Mouse (Mus musculus): ENCODE data around the gene Slc13a2.

Slc13a2 gene

DNA sequence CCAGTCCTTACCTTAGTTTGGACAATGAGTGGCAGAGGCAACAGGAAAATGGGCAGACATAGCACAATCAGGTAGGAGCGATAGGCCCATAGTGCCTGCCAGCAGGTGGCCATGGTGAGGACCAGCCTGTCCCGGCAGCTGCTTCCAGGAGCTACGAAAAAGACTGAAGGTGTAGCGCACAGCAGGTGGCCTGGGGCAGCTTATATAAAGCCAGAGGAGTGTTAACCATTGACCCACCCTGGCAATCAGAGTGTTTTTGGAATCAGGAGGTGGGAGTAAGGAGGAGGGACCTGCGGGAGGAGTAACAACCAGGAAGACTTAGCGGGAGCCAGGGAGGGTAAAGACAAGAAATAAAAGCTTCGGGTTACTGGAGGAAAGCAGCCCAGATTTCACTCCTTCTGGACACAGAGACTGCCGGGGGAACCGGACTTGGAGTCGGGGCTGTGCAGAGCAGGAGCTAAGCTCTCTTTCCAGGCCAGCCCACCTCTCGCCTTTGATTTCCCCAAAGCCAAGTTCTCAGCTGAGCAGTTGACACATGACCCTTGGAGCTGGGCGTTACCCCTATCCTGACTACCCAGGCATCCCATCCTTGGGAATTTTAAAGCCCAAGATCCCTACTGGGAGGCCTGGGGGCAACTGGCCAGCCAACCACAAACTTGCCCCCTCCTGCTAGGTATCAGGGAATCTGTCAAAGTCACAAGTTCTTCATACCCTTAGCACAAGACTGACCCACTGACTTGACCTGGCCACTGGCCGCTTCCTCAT is at the start of gene Slc13a2:
TSS of gene Slc13a2 (minus strand) at position 163 of the 765 bp plus-strand sequence.
- no peak for DNase-seq (ENCODE audit: low read depth, low spot score)

DNA sequence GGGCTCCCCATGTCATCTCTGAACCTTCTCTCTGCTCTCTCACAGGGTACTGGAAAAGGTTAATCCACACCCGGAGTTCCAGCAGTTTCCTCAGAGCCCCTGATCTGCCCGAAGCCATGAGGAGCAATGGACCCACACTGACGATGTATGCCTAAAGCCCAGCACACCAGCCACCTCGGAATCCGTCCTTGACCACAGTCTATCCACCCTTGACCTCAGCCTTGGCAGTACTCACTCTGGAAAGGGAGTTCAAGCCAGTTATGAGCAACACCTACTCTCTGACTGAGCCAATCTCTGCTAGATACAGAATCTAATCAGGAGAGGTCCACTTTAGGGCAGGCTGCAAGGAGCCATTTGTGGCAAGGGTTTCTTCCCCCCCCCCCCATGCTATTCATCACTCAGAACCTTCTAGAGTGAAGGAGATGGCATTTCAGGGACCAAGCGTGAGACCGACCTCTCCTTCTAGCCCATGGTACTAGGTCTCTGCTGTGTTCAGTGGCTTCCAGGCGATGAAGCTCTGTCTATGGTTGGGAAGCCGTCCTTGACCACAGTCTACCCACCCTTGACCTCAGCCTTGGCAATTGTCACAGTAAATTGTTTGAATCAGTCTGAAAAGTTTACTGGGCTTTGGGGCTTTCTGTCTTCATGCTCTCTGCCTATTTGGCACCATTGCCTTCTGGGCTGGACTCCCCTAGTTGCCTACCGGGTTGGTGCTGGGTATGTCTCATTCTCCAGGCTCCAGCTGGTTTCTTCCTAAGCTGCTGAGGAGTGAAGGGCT is 49.5 kb upstream of the Slc13a2 start:
- no peak for DNase-seq (ENCODE audit: low read depth, low spot score)

DNA sequence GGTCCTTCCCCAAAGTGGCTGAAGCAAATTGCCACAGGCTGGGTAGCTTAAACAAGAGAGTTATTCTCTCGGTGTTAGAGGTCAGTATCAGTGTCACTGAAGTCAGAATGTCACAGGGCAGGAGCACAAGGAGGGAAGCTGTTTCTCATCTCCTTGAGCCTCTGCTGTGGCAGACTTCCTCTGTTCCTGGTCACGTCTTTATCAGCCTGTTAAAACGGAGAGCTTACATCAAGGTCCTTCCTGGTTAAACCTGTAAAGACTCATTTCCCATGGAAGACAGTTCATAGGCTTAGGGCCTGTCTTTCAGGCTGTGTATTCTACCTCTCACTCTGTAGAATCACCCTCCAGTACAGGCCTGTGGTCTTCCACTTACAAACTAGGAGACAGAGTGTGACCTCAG is 45.9 kb upstream of the Slc13a2 start:
- DNase-seq (ENCODE audit: low read depth, low spot score) = no peak

DNA sequence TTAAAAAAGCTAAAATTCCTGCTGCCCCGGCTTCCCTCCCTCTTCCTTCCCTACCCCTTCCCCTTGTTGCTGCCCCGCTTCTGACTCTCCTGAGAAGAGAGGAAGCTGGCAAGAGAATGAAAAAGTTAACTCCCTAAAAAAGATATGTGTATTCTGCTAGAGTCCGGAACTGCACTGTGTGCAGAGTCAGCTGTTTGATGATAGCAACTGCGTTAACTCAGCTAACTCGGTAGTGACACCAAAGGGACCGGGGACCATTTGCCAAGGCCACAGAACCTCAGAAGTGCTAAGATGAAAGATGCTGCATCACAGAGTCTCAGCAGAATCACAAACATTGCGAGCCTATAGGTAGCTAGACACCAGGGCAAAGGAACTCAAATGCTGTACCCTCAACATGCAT is 45.5 kb upstream of the Slc13a2 start:
- DNase-seq (ENCODE audit: low read depth, low spot score) = no peak

DNA sequence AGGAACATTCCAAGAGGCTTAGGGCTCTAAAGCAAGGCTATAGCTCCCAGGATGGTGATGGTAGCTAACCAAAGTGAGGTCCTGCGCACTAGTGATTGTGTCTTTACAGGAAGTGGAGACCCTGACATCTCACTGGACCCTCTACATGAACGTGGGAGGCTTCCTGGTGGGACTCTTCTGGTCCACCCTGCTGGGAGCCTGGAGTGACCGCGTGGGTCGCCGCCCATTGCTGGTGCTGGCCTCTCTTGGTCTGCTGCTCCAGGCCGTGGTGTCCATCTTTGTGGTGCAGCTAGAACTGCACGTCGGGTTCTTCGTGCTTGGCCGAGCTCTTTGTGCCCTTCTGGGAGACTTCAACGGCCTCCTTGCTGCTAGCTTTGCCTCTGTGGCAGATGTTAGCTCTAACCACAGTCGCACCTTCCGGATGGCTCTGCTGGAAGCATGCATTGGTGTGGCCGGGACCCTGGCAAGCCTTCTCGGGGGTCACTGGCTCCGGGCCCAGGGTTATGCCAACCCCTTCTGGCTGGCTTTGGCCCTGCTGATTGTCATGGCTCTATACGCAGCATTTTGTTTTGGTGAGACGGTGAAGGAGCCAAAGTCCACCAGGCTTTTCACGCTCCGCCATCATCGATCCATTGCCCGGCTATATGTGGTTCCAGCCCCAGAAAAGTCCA is 44.4 kb upstream of the Slc13a2 start:
- DNase-seq (ENCODE audit: low read depth, low spot score) = no peak

DNA sequence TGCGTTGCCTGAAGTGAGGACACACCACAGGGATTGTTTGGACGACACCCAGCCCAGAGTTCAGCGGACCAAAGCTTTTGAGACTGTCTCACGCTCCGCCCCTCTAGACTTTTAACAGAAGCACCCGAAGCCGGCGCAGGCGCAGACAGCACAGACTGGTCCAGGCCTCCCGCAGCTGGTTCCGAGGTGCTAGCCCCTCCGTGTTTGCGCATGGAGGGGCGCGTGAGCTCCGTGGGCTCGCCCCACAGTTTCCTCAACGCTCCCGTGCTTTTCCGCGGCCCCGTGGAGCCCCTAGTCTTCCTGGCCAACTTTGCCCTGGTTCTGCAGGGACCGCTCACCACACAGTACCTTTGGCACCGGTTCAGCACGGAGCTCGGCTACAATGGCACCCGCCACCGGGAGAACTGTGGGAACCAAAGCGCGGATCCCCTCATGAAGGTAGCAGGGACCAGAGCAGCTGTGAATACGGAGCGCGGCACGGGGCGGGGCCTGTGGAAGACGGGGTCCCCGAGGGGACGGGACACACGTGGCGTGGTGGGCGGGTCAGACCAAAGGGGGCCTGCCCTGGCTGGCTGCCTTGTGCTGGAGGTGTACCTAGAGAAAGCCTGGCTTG is 43.7 kb upstream of the Slc13a2 start, which contains the start of gene Slc46a1:
TSS of gene Slc46a1 (plus strand) at position 130 of the 613 bp plus-strand sequence.
- DNase-seq (ENCODE audit: low read depth, low spot score) = no peak

DNA sequence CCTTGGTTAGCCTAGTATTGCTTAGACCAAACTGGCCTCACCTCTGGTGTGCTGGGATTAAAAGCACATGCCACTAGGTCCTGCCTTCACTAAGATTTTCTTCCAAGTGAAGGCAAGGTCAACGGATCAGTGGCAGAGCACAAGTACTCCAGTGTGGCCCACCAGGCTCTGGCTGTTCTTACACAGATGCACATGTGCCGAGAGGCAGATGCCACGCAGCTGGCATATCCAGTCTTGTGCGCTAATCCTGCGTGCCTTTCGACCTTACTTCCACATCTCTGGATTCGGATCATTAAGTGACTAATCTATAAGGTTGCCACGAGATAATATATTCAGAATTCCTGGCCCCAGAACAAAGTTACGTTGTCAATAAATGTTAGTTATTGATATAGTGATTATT is 43.1 kb upstream of the Slc13a2 start:
- DNase-seq (ENCODE audit: low read depth, low spot score) = no peak

DNA sequence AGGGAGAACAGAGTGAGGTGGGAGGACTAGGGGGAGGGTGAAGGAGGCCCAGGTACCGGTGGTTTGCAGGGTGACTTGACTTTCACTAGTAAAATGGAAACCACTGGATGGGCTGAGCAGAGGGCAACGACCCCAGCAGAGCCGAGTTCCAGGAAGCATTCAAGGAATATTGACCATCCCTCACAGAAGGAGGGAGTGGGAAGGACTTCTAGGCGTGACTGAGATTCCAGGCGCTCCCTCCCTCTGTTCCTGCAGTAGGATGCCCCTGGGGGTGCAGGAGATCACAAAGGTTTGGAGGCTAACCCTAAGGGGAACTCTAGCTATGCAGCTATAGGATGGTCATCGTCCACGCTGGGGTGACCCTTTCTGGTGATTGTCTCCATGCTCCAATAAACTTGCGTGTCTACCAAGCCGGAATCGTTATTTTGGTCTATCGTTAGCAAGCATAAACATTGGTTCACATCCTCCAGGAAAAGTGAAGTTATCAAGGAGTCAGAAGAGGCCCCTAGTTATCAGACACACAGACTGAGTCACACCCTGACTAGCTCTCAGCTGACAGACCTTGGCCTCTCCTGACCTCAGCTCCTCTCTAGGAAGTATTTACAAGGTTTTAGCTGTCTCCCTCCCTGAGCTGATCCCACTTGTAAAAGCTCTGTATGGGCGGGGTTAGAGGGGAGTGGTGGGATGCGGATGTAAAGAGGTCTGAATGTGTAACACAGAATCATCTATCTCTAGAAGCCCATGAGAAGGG is 41.4 kb upstream of the Slc13a2 start:
- no peak for DNase-seq (ENCODE audit: low read depth, low spot score)

DNA sequence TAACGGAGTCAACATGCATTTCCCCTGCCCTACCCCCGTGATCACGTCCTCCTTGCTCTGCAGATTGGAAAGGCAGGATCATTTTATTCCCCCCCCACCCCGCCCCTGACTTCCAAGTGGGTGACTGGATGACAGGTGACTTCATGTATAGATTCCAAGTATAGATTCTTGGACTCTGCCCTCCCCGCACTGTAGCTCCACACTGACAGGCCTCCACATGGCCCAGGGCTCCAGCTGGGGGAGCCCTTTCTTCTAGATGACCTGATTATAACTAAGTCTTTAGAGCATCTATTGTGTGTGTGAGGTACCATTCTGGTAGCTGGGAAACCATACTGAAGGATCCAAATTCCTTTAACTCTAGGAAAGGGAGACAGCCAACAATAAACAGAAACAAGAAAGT is 40.7 kb upstream of the Slc13a2 start:
- DNase-seq (ENCODE audit: low read depth, low spot score) = no peak

DNA sequence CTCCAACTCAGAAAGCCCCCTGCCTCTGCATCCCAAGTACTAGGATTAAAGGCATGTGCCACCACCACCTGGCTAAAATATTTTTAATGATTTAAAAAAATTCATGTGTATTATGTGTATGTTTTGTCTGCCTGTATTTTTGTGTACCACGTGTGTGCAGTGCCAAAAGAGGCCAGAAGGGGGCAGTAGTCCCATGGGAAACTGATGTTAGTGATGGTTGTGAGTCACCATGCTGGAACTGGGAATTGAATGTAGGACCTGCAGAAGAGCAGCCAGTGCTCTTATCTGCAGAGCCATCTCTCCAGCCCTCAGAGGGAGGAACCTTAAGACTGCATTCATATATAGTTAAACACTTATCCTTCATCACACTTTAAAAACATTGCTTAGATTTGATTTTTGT is 39.9 kb upstream of the Slc13a2 start:
- DNase-seq (ENCODE audit: low read depth, low spot score) = no peak

DNA sequence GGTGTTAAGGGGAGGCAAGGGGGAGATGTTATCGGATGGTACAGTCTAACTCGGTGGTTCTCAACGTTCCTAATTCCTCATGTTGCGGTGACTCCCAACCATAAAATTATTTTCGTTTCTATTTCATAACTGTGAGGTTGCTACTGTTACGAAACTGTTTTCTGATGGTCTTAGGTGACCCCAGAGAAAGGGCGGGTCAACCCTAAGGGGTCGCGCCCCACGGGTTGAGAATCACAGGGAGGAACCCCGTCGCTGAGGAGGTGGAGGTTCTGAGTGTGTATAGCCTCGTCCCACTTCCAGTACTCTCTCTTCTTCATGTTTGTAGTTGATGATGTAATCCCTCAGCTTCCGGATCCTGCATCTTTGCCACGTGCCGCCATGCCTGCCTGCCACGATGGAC is 36.7 kb upstream of the Slc13a2 start:
- DNase-seq (ENCODE audit: low read depth, low spot score) = no peak

DNA sequence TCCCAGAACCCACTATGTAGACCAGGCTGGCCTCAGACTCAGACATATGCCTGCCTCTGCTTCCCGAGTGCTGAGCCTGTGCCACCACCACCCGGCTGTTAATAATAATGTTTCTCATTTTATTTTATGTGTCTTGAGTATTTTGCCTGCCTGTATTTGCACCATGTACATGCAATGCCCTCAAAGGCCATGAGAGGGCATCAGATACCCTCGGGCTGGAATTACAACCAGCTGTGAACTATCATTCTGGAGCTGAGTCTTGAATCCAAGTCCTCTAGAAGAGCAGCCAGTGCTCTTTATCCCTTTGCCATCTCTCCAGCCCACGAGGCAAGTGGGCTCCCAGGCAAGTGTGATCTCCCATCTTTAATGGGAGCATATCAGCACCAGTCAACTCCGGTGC is 33.3 kb upstream of the Slc13a2 start:
- DNase-seq (ENCODE audit: low read depth, low spot score) = no peak

DNA sequence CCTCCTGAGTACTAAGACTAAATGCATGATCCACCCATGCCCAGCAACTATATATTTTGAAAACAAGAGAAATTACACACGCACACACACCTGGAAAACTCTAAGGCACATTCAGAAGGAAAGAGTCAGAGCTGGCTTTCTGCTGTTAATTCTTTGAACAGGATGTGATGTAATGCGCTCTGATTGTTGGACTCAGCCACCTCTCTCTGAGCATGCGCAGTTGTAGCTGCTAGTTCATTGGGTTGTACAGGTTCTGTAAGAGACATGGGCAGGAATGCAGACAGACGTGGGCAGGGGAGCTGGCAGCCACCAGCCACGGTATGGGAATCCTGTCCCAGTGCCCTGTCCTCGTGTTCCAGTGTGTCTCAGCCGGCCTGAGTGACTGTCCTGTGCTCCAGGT is 32.3 kb upstream of the Slc13a2 start:
- DNase-seq (ENCODE audit: low read depth, low spot score) = no peak

DNA sequence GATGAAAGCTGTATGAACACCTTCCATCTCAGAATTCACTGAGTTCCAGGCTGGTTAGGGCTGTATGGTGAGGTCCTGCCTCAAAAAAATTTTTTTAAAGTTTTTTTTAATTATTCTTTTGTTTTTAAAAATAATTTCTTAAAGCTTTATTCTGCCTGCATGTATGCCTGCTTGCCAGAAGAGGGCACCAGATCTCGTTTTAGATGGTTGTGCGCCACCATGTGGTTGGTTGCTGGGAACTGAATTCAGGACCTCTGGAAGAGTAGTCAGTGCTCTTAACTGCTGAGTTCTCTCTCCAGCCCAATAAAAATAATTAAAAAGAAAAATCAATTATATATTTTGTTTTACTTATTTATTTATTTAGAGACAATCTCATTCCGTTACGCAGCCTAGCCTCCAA is 31.7 kb upstream of the Slc13a2 start:
- DNase-seq (ENCODE audit: low read depth, low spot score) = peak; percentile 21

DNA sequence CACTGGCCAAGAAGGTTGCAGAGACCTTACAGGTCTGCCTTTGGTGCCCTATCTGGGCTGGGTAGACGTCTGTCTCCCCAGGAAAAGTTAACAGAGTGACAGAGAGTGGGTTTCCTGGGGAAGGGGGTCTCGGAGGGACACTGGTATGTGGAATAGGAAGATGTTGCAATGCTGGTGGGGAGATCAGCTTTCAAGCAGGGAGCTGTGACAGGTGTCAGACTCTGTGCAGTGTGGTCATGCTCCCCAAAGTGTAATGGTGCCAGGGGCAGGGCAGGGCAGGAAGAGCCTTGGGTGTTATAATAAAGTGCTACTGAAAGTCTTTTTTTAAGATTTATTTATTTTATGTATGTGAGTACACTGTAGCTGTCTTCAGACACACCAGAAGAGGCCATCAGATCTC is 28.3 kb upstream of the Slc13a2 start:
- no peak for DNase-seq (ENCODE audit: low read depth, low spot score)

DNA sequence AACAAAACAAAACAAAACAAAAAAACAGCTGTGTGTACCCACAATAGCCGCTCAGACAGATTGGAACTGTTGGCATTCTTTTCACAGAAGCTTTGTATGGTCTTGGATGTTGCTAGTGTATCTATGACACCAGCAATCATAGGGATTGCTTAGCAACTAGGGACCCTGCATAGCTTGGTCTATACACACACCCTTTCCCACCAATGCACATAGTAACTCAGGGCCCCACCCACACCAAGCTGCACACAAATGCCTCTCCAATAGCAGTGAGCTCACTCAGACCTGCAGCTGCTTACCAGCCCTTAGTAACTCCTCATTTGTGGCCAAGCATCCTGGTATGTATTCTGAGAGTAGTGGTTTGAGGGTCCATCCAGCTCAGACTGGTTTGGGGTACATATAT is 26.2 kb upstream of the Slc13a2 start:
- DNase-seq (ENCODE audit: low read depth, low spot score) = no peak

DNA sequence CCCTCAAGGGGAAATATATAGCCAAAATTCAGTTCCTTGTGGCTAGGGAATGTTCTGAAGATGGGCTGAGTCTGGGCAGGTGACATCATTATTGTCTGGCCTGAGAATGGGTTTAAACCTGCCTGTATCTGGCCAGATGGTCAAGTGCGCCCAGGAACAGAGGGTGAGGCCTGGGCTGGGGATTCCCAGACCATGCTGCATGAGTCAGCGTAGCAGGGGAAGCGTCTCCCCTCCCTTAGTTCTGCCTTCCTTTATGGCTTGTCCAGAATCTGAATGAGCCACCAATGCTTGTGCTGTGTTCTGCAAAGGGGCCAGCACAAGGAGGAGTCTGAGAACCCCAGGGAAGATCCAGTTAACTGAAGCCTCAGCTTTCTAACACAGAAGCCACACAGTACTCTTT is 25.2 kb upstream of the Slc13a2 start:
- no peak for DNase-seq (ENCODE audit: low read depth, low spot score)

DNA sequence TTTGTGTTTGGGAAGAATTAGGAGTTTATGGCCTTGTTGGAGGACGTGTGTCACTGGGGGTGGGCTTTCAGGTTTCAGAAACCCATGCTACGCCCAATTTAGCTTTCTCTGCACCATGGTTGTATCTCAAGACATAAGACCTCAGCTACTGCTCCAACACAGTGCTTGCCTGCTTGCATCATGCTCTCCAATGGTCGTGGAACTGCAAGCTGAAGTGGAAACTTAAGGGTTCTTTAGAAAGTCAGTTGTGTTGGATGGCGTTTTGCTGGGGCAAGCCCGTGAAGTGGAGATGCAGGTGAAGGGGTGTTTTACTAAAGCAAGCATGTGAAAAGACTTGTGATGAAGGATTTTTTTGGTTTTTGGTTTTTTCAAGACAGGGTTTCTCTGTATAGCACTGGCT is 21.1 kb upstream of the Slc13a2 start:
- no peak for DNase-seq (ENCODE audit: low read depth, low spot score)

DNA sequence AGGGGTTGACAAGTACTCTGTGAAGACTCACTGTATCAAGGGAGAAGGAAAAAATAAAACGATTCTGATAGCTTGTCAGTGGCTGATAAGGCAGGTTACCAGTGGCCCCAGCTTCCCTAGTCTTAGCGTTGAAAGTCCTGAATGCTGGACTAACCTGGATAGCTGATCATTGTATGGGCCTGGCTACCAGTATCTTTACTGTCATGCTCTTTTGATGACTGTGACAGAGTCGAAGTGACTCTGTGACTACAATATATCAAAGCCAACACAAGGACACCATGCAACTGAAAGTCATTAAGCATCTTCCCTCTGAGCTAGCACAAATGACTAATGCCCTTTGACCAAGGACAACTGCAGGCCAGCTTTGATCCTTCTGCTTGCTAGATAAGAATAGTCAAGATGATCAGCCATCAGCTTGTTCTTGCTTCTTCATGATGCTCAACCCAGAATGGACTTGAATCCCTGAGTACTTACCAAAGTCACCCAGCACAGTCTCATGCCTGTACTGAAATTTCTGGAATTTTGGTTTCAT is 16.4 kb upstream of the Slc13a2 start:
- DNase-seq (ENCODE audit: low read depth, low spot score) = no peak

DNA sequence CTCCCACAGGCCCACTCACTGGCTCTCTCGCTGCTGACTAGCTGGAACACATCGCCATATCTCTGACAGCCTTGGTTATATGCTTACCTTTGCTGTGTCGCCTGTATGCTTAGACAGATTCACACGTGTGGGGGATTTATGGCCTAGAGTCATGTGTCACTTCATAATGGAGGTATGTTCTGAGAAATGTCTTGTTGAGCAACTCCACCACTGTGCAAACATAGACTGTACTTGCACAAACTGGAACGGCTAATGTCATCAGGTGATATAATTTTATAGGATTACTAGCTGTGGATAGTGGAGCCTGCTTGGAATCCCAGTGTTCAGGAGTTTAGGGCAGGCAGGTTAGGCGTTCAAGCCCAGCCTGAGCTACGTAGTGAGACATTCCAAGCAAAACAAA is 15.2 kb upstream of the Slc13a2 start:
- no peak for DNase-seq (ENCODE audit: low read depth, low spot score)

DNA sequence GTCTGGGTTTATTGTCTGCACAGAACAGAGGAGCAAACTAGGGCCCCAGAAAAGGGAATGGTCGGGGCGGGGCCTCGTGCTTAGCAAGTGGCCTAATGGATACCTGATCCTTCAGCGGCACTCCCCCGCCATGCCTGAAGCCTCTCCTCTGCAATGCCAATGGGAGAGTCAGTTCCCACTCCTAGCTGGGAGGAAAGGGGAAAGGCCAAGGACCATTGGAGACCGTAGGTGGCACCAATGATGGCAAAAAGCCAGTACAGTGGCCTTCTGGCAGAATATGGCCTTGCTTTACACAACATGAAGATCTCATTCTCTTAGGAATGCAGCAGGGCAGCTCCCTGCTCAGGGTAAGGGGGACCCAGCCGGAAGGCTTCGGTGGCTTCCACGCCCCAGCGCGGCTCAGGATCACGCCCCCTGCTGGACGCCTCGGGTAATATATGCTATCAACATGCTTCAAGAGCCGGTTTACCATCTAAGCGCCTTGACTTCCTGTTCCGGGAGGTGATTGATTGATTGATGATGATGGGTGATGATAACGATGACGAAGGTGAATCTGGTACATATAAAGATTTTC is 13.8 kb upstream of the Slc13a2 start:
- DNase-seq (ENCODE audit: low read depth, low spot score) = no peak

Data from c-Kit-negative CD71-positive TER-119-positive erythroid progenitor cells, embryonic 14.5 days (primary cell).